ENCODE assay signal across 8 mouse cellular contexts in the genomic region with DNA sequence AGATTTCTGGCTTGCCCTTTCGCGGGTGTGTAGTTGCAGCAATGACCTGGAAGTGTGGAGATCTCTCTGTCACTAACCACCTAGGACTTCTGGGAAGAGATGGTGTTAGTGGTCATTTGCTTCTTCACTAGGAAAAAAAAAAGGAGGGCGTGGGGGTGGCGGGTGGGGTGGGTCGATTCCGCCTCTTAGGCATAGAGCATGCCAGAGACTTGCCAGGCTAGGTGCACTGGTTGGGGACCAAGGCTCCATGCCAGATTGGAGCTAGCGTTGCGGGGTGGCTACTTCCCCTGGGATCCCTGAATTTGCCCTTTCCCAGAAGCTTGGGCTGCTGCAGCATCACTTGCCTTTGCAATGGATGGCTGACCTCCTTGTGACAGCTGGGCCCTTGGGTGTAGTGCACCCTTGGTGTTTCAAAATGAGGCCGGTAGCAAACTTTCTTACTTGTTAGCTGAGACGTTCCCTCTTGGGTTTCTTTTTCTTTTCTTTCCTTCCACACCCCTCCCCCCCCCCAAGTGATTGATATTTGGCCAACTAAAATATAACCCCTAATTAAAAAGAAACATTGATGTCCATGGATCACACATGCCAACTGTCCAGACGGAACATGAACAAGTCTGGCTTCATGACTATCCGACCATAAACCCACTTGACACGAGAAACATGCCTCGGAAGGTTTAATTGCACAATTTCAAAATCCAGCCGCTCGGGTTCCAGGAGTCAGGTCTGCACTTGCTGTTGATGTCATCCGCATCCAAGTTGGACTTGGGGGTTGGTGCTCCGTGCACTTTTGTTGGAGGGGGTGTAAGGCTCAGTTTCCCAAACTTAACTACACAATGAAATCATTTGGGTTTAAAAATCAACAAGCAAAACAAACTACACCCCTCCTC. TPM values are rescaled to one million over a fixed set of nuclear protein-coding genes. Genes with fewer than 3 reads are reported as not detected.
DNase-seq lines count a peak whose midpoint lies in the region; ATAC-seq lines count a peak whose summit lies in the region.

No protein-coding gene starts in this region.

- peaks cover 27% of the 10 kb centered on the region for H3K27me3 ChIP-seq in forebrain, embryonic 11.5 days (ENCODE audit: control insufficient read depth, insufficient read depth, low read length)
- H3K27me3 ChIP-seq in kidney, embryonic 16.5 days (ENCODE audit: insufficient read depth, low read length) = peaks cover 18% of the 10 kb centered on the region
- H3K27me3 ChIP-seq in midbrain, embryonic 14.5 days (ENCODE audit: control insufficient read depth, insufficient read depth, low read length) = peaks cover 37% of the 10 kb centered on the region

- no peaks in the 10 kb centered on the region for H3K9me3 ChIP-seq in forebrain, embryonic 11.5 days (ENCODE audit: control insufficient read depth, low read length)
- H3K9me3 ChIP-seq in kidney, embryonic 16.5 days (ENCODE audit: low read length) = no peaks in the 10 kb centered on the region
- H3K9me3 ChIP-seq in midbrain, embryonic 14.5 days (ENCODE audit: control insufficient read depth, low read length) = no peaks in the 10 kb centered on the region

- no peak overlapping the region for H3K27ac ChIP-seq in forebrain, embryonic 11.5 days (ENCODE audit: low read depth, low read length)
- H3K27ac ChIP-seq in kidney, embryonic 16.5 days (ENCODE audit: low read length) = no peak overlapping the region
- H3K27ac ChIP-seq in midbrain, embryonic 14.5 days (replicated peaks; ENCODE audit: low read depth, low read length) = no peak overlapping the region

- H3K36me3 ChIP-seq in forebrain, embryonic 11.5 days (ENCODE audit: control insufficient read depth, insufficient read depth, low read length) = no peaks in the 10 kb centered on the region
- H3K36me3 ChIP-seq in kidney, embryonic 16.5 days (ENCODE audit: insufficient read depth, low read length) = no peaks in the 10 kb centered on the region
- no peaks in the 10 kb centered on the region for H3K36me3 ChIP-seq in midbrain, embryonic 14.5 days (ENCODE audit: control insufficient read depth, insufficient read depth, low read length)

- intact Hi-C loops in left cerebral cortex, postnatal 4 days (cut with DNase I) = no loop called here
- intact Hi-C loops in left cerebral cortex, postnatal 10 days (cut with DNase I) = loop anchor here (10.0 kb wide), 1 partner anchor 229 kb away; no protein-coding TSS in a partner anchor

- 39% methylated on average over 18 of the region's 18 CpGs for WGBS in forebrain, embryonic 11.5 days
- 16% methylated on average over 18 of the region's 18 CpGs for WGBS in kidney, embryonic 16.5 days
- WGBS in midbrain, embryonic 14.5 days = 43% methylated on average over 18 of the region's 18 CpGs

- peak overlapping the region; percentile 48 for H3K4me3 ChIP-seq in forebrain, embryonic 11.5 days (ENCODE audit: low read depth, low read length)
- H3K4me3 ChIP-seq in kidney, embryonic 16.5 days (ENCODE audit: low read length) = peak overlapping the region; percentile 70
- H3K4me3 ChIP-seq in midbrain, embryonic 14.5 days (replicated peaks; ENCODE audit: low read depth, low read length) = peak overlapping the region; percentile 49

- H3K4me2 ChIP-seq in forebrain, embryonic 11.5 days (ENCODE audit: low read depth, low read length, severe bottlenecking) = peak overlapping the region; percentile 86
- peak overlapping the region; percentile 97 for H3K4me2 ChIP-seq in kidney, embryonic 16.5 days (replicated peaks; ENCODE audit: low read depth, low read length)
- peak overlapping the region; percentile 95 for H3K4me2 ChIP-seq in midbrain, embryonic 14.5 days (ENCODE audit: low read length)

- DNase-seq in left cerebral cortex, postnatal 4 days = peak; percentile 27
- no peak for DNase-seq in left cerebral cortex, postnatal 10 days (ENCODE audit: extremely low spot score in 1 of 2, low spot score in 2 of 2)
- DNase-seq in forebrain, embryonic 11.5 days (ENCODE audit: low spot score) = no peak
- DNase-seq in midbrain, embryonic 14.5 days = no peak
- no peak for DNase-seq in left cerebral cortex, adult 11 months (ENCODE audit: low spot score)
- DNase-seq in right cerebral cortex, postnatal 14 days = no peak

- H3K9ac ChIP-seq in forebrain, embryonic 11.5 days (ENCODE audit: low read length) = no peak overlapping the region
- peak overlapping the region; percentile 69; the same call in 1 of the 2 replicates for H3K9ac ChIP-seq in kidney, embryonic 16.5 days (replicated peaks; ENCODE audit: low read length)
- no peak overlapping the region for H3K9ac ChIP-seq in midbrain, embryonic 14.5 days (replicated peaks; ENCODE audit: low read length)

- ATAC-seq in forebrain, embryonic 11.5 days (replicated peaks; ENCODE audit: low FRiP score) = no peak
- ATAC-seq in kidney, embryonic 16.5 days (ENCODE audit: low FRiP score, low TSS enrichment) = no peak
- ATAC-seq in midbrain, embryonic 14.5 days (ENCODE audit: low FRiP score, low TSS enrichment) = no peak
- ATAC-seq in frontal cortex, adult (ENCODE audit: low TSS enrichment) = no peak

- H3K4me1 ChIP-seq in forebrain, embryonic 11.5 days (replicated peaks; ENCODE audit: control insufficient read depth, insufficient read depth, low read length) = peaks cover 2% of the 10 kb centered on the region; the same call in 1 of the 2 replicates
- peaks cover 4% of the 10 kb centered on the region; the same call in 1 of the 2 replicates for H3K4me1 ChIP-seq in kidney, embryonic 16.5 days (ENCODE audit: insufficient read depth, low read length)
- peaks cover 14% of the 10 kb centered on the region for H3K4me1 ChIP-seq in midbrain, embryonic 14.5 days (ENCODE audit: control insufficient read depth, insufficient read depth, low read length)

RNA-seq across cellular contexts. Expression of a gene that starts 1.4 kb away (rescaled TPM):
- 10 to 100 TPM; 18.1 to 20.1 TPM for total RNA-seq in left cerebral cortex, postnatal 4 days (2021)
- total RNA-seq in left cerebral cortex, postnatal 10 days (2021) = 10 to 100 TPM; 15.3 to 18.6 TPM
- 3.6 and 4.3 TPM in 2 replicates for polyA plus RNA-seq in forebrain, embryonic 11.5 days (2014; fragmentation: Nextera tagmentation; extraction: Ambion mirVana)
- 4.0 and 4.9 TPM in 2 replicates for polyA plus RNA-seq in kidney, embryonic 16.5 days (2015; fragmentation: Nextera tagmentation; extraction: Ambion mirVana)
- polyA plus RNA-seq in midbrain, embryonic 14.5 days (2014; fragmentation: Nextera tagmentation; extraction: Ambion mirVana) = 3.8 and 4.2 TPM in 2 replicates
